In genomic region chr3:32578772-32579171, GRCm38 (mm10) we compare ENCODE assay signal across 19 mouse cellular contexts. TPM values are rescaled to one million over a fixed set of nuclear protein-coding genes. Genes with fewer than 3 reads are reported as not detected.
DNase-seq lines count a peak whose midpoint lies in the region; ATAC-seq and TF ChIP-seq lines count a peak whose summit lies in the region.
"Had no signal": no experiment of that assay in that cellular context is flagged by ENCODE, and none has a peak within 500 bp of the region (broad histone marks: within the 10 kb centered on the region; RNA-seq: fewer than 3 reads in every experiment).

No protein-coding gene starts in this region.

- peaks cover 18% of the 10 kb centered on the region for H3K36me3 ChIP-seq in heart, adult 2 months (ENCODE audit: control insufficient read depth, insufficient read depth, low read length)
- peaks cover 88% of the 10 kb centered on the region for H3K36me3 ChIP-seq in heart, postnatal 0 days (replicated peaks; ENCODE audit: control insufficient read depth, insufficient read depth, low read length)
- H3K36me3 ChIP-seq in heart, embryonic 12.5 days: peaks cover 77% of the 10 kb centered on the region
- H3K36me3 ChIP-seq in liver, postnatal 0 days (replicated peaks; ENCODE audit: insufficient read depth, low read length): peaks cover 24% of the 10 kb centered on the region

- H3K27ac ChIP-seq in heart, adult 2 months: no peak overlapping the region
- no peak overlapping the region for H3K27ac ChIP-seq in heart, postnatal 0 days (ENCODE audit: low read depth)
- H3K27ac ChIP-seq in heart, embryonic 12.5 days (ENCODE audit: poor library complexity, severe bottlenecking): no peak overlapping the region
- H3K27ac ChIP-seq in liver, postnatal 0 days (ENCODE audit: low read depth): no peak overlapping the region
- H3K27ac ChIP-seq: embryonic facial prominence, embryonic 10.5 days; hindbrain, embryonic 12.5 days had no signal

- H3K9ac ChIP-seq in heart, adult 2 months (ENCODE audit: low read depth, low read length): no peak overlapping the region
- H3K9ac ChIP-seq in heart, postnatal 0 days (replicated peaks; ENCODE audit: low read depth, low read length): no peak overlapping the region
- no peak overlapping the region for H3K9ac ChIP-seq in heart, embryonic 12.5 days
- no peak overlapping the region for H3K9ac ChIP-seq in liver, postnatal 0 days (replicated peaks)
- H3K9ac ChIP-seq: hindbrain, embryonic 12.5 days had no signal

- H3K27me3 ChIP-seq in heart, adult 2 months (ENCODE audit: control insufficient read depth, insufficient read depth, low read length): no peaks in the 10 kb centered on the region
- no peaks in the 10 kb centered on the region for H3K27me3 ChIP-seq in heart, postnatal 0 days (ENCODE audit: control insufficient read depth, insufficient read depth, low read length)
- no peaks in the 10 kb centered on the region for H3K27me3 ChIP-seq in heart, embryonic 12.5 days (replicated peaks)
- no peaks in the 10 kb centered on the region for H3K27me3 ChIP-seq in liver, postnatal 0 days (ENCODE audit: insufficient read depth, low read length)
- H3K27me3 ChIP-seq: hindbrain, embryonic 12.5 days had no signal

- peak; percentile 33 for TF ChIP-seq CTCF in heart, adult 2 months (IDR thresholded peaks at IDR 0.05)
- TF ChIP-seq CTCF in heart, postnatal 0 days (IDR thresholded peaks at IDR 0.05; ENCODE audit: low read depth): peak; percentile 35
- TF ChIP-seq CTCF in liver, postnatal 0 days (IDR thresholded peaks at IDR 0.05; ENCODE audit: low read depth): 0 out of 2 replicates have a peak, but pooled peaks have one; percentile 9

- peak; percentile 73 for ATAC-seq in heart, postnatal 0 days (ENCODE audit: insufficient read depth, low read depth)
- no peak for ATAC-seq in heart, embryonic 12.5 days (ENCODE audit: insufficient number of reproducible peaks, low FRiP score)
- no peak for ATAC-seq in liver, postnatal 0 days
- ATAC-seq: forebrain, embryonic 14.5 days; hindbrain, embryonic 16.5 days; inflammation-experienced regulatory T-cells, adult 6 months; intestine, postnatal 0 days had no signal

- 64% methylated on average over 5 of the region's 5 CpGs for WGBS in heart, adult 2 months
- 34% methylated on average over 5 of the region's 5 CpGs for WGBS in heart, postnatal 0 days
- 46% methylated on average over 5 of the region's 5 CpGs for WGBS in heart, embryonic 12.5 days
- 82% methylated on average over 5 of the region's 5 CpGs for WGBS in liver, postnatal 0 days (ENCODE audit: insufficient replicate concordance)

- no peaks in the 10 kb centered on the region for H3K79me2 ChIP-seq in heart, adult 2 months (replicated peaks; ENCODE audit: control insufficient read depth, insufficient read depth, low read length)

- TF ChIP-seq EP300 in heart, adult 2 months (IDR thresholded peaks at IDR 0.05; ENCODE audit: insufficient read depth, low read depth, low read length): no peak
- no peak for TF ChIP-seq EP300 in heart, postnatal 0 days (IDR thresholded peaks at IDR 0.05; ENCODE audit: low read depth)
- TF ChIP-seq EP300 in liver, postnatal 0 days (IDR thresholded peaks at IDR 0.05; ENCODE audit: low read depth): no peak

- H3K4me3 ChIP-seq in heart, adult 2 months: no peak overlapping the region
- H3K4me3 ChIP-seq in heart, postnatal 0 days (ENCODE audit: low read depth, low read length): no peak overlapping the region
- H3K4me3 ChIP-seq in heart, embryonic 12.5 days: no peak overlapping the region
- no peak overlapping the region for H3K4me3 ChIP-seq in liver, postnatal 0 days (ENCODE audit: low read depth, low read length)
- H3K4me3 ChIP-seq: embryonic facial prominence, embryonic 10.5 days; hindbrain, embryonic 12.5 days had no signal

- no peaks in the 10 kb centered on the region for H3K9me3 ChIP-seq in heart, postnatal 0 days (replicated peaks; ENCODE audit: control insufficient read depth, low read length)
- H3K9me3 ChIP-seq in heart, embryonic 12.5 days (replicated peaks): no peaks in the 10 kb centered on the region
- H3K9me3 ChIP-seq in liver, postnatal 0 days (ENCODE audit: low read length): no peaks in the 10 kb centered on the region
- H3K9me3 ChIP-seq: embryonic facial prominence, embryonic 10.5 days; hindbrain, embryonic 12.5 days had no signal

- no peak for DNase-seq in heart, adult 2 months
- no peak for DNase-seq in heart, adult 11 months
- DNase-seq in heart, postnatal 0 days (ENCODE audit: low spot score): peak; percentile 70
- DNase-seq in liver, postnatal 0 days: no peak
- no peak for DNase-seq in liver
- DNase-seq in spleen, postnatal 14 days (ENCODE audit: low spot score in 2 of 2): no peak
- DNase-seq: adrenal gland, adult 8-10 months; adrenal gland, postnatal 36 days; cerebellum, adult 2 months; cerebellum, postnatal 10 days; gastrocnemius, postnatal 36 days; heart, adult 18-20 months had no signal

- H3K4me1 ChIP-seq in heart, adult 2 months (ENCODE audit: control insufficient read depth, insufficient read depth, low read length): no peaks in the 10 kb centered on the region
- 0 out of 2 replicates have a peak, but pooled peaks cover 6% of the 10 kb centered on the region for H3K4me1 ChIP-seq in heart, postnatal 0 days (ENCODE audit: control insufficient read depth, insufficient read depth)
- peaks cover 15% of the 10 kb centered on the region; the same call in 1 of the 2 replicates for H3K4me1 ChIP-seq in heart, embryonic 12.5 days (replicated peaks)
- no peaks in the 10 kb centered on the region for H3K4me1 ChIP-seq in liver, postnatal 0 days (ENCODE audit: insufficient read depth)
- H3K4me1 ChIP-seq: embryonic facial prominence, embryonic 10.5 days; hindbrain, embryonic 12.5 days had no signal

- no peak overlapping the region for H3K4me2 ChIP-seq in heart, postnatal 0 days (ENCODE audit: low read depth, low read length)
- no peak overlapping the region for H3K4me2 ChIP-seq in heart, embryonic 12.5 days
- H3K4me2 ChIP-seq in liver, postnatal 0 days (ENCODE audit: low read depth, low read length): no peak overlapping the region
- H3K4me2 ChIP-seq: hindbrain, embryonic 12.5 days had no signal

- intact Hi-C loops in heart, adult 2 months (cut with DNase I): no loop called here

- TF ChIP-seq POLR2A in heart, adult 2 months (IDR thresholded peaks at IDR 0.05; ENCODE audit: insufficient read depth, low read depth, low read length): no peak

RNA-seq across cellular contexts. Expression of gene Gnb4, which starts 37.6 kb away (rescaled TPM):
- total RNA-seq in heart, adult 2 months (2021): 10 to 100 TPM; 12.4 to 15.5 TPM
- 18.5 and 36.0 TPM in 2 replicates for polyA plus RNA-seq in heart, adult 2 months (2012; rRNA removed)
- 47.9 and 55.4 TPM in 2 replicates for total RNA-seq in heart, postnatal 0 days (2014; rRNA removed; ENCODE audit: low replicate concordance)
- 36.8 and 38.6 TPM in 2 replicates for polyA plus RNA-seq in heart, postnatal 0 days (2015; fragmentation: Nextera tagmentation; extraction: Ambion mirVana)
- 50.5 and 50.7 TPM in 2 replicates for polyA plus RNA-seq in heart, embryonic 12.5 days (2016; fragmentation: Nextera tagmentation; extraction: Ambion mirVana)
- 6.6 and 6.7 TPM in 2 replicates for polyA plus RNA-seq in liver, postnatal 0 days (2015; fragmentation: Nextera tagmentation; extraction: Ambion mirVana)

RNA-seq across cellular contexts. Expression of gene Mfn1, which starts 49.5 kb away (rescaled TPM):
- total RNA-seq in heart, adult 2 months (2021): 100 to 1,000 TPM; 384 to 501 TPM
- polyA plus RNA-seq in heart, adult 2 months (2012; rRNA removed): 80.0 and 147 TPM in 2 replicates
- total RNA-seq in heart, postnatal 0 days (2014; rRNA removed; ENCODE audit: low replicate concordance): 101 and 106 TPM in 2 replicates
- polyA plus RNA-seq in heart, postnatal 0 days (2015; fragmentation: Nextera tagmentation; extraction: Ambion mirVana): 158 and 166 TPM in 2 replicates
- 71.3 and 85.5 TPM in 2 replicates for polyA plus RNA-seq in heart, embryonic 12.5 days (2016; fragmentation: Nextera tagmentation; extraction: Ambion mirVana)
- polyA plus RNA-seq in liver, postnatal 0 days (2015; fragmentation: Nextera tagmentation; extraction: Ambion mirVana): 19.5 and 21.7 TPM in 2 replicates
